Mouse (Mus musculus) liver, embryonic 14.5 days (tissue): ENCODE measurements around the gene Jaml.

Experiments
- CTCF ChIP-seq: IDR thresholded peaks from 2 replicates; pipeline ENCODE4 v1.5.1; 2016; ENCODE audit warnings: antibody characterized with exemption, low read depth, control low read depth
- EP300 ChIP-seq: IDR thresholded peaks from 2 replicates; pipeline ENCODE4 v1.6.1; 2016; ENCODE audit warnings: antibody characterized with exemption, low read depth

DNA sequence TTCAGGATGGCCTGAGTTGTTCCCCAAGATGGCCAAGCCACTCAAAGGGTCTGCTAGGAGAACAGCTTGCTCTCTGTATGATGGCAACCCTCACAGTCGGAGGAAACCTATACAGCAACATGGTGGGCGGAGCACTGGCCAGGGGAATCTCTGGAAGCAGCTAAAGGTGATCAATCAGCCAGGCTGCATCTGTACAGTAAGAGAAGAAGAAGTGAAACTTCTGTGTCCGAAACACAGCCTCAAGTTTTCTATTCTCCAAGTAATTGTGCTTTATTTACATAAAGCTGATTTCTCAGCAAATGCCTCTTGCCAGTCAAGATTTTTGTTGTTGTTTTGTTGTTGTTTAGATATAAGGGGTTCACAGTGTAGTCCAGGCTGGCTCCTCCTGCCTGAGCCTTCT lies 1.1 kb upstream of the Jaml start:
- TF ChIP-seq CTCF (no peak), EP300 (no peak)
